Mouse (Mus musculus) adrenal gland (tissue): ENCODE measurements at regions not wholly inside any gene's neighbourhood (a gene's known extent, or its start where the extent isn't known, plus 50 kb on each side); places are given as distances from the start of the nearest gene placed in this dataset.

Source experiments
- intact Hi-C: fragments of 180-260 bp; cut with DNase I; formaldehyde crosslinking; loops from one replicate; pipeline ENCODE4 v1.15.1; 2025

DNA sequence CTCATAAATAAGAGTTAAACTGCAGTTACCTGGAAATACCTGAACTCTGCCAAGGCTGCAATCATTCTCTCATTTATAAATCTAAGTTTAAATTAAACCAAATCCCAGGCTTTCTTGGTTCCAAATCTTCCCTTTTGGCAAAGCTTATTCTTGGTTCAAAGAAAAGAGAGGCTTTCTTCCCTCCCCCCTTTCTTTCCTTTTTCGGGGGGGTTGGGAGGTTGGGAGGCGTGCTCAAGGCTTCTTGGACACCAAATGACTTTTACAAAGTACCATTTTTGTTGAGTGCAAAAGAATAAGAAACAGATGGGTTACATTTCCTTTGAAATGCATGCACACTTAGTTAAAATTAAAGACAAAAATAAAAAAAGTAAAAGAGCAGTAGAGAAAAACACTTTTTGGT, 105.4 kb upstream of the Mroh9 start:
- intact Hi-C loops: no loop called here

DNA sequence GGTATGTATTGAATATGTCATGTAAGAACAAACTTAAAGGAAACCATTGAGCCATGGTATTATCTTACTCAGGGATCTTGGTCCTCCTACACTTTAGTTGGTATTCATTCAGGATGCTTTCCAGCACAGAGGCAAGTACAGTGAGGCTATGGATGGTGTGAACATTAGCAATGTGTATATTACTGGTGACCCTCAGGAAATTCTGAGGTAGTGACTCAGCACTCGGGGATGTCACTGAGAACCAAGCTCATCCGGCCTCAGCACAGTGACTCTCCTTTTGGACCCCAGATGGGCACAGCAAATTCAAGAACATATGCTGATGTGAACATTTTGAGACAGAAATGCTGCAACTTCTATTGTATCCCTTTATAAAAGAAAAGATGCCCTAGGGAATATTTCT, 96.4 kb upstream of the Mroh9 start:
- intact Hi-C loops: no loop called here

DNA sequence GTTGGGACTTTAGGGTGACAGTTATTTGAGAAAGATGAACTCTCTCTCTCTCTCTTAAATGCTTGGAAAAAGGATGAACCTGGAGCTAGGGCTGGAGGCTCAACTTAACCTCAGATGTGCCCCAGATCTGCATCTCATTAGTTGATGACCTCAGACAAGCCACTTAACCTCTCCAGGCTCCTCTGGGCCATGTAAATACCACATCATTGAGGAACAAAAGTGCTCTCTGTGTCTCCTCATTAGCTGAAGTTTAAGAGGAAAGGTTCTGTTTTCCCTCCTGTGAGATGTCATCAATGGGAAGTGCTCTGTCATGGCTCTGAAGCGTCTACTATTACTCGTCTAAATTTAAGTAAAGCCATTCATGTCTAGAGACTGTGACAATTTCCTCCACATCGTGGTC, 91.5 kb upstream of the Mroh9 start:
- intact Hi-C loops: no loop called here

DNA sequence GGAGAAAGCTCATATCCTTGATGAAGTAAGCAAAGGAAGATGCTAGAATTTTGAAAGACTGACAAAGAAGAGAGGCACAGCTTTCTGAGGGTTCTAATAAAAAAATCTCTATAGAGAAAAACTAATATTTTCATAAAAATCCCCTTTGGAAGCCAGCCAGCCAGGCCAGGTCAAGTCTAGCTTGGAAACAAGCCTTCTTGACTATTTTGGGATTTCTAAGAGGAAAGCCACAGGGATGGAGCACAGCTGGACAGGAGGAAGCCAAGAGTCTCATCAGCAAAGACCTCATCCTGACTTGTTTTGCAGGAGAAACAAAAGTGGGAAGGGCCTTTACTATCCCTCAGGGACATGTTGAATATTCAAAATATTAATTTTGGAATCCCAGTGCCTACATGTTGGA, 81.6 kb upstream of the Mroh9 start:
- intact Hi-C loops: no loop called here

DNA sequence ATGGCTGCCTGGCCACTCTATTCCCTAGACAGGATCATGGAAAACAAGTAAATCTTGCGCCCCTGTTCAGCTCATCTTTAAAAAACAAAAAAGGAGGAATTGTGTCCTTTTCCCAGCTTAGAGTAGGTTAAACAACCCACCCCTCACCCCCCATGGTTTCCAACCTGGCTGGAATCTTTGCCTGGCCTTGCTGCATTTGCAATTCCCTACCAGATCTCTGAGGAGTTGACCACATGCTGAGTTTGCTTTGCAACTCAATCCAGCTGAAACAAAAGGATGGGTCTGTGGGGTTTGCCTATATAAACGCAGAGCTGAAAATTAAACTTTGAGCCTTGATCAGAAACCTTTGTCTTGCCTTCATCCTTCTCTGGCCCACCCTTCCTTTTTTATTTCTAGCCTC, 78.2 kb upstream of the Mroh9 start:
- intact Hi-C loops: no loop called here

DNA sequence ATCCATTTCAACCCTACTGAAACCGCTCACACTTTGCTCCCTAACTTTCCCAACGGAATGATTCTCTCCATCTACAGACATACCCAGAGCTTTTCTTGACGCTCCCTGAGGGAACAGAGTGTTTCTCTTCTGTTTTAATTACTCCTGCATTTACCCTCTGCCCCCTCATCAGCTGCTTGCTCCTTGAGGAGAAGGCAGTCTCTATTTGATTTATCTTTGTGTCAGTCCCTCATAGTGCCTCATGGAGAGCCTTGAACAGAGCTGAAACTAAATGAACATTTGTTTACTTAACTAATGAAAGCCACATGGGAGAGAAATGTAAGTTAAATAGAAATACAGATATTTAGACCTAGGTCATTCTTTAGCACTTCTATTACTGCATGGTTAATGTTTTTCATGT, 74.4 kb upstream of the Mroh9 start:
- intact Hi-C loops: no loop called here

DNA sequence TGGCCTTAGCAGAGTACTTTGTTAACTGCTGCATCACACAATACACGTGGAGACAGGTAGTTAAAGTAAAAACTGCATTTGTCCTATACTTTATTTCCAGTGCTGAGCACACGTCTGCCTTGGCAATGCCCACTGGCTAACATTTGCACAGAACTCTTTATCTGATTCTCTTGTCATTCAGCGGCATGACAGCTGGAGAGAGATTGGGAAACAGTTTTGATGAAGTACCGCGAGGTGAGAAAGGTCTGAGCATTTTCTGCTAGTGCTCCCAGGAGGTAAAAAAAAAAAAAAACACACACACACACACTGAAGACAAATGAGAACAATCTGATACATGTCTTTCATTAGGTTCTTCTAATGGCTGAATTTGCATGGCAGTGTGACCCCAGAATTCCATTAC, 73.0 kb upstream of the Mroh9 start:
- intact Hi-C loops: no loop called here

DNA sequence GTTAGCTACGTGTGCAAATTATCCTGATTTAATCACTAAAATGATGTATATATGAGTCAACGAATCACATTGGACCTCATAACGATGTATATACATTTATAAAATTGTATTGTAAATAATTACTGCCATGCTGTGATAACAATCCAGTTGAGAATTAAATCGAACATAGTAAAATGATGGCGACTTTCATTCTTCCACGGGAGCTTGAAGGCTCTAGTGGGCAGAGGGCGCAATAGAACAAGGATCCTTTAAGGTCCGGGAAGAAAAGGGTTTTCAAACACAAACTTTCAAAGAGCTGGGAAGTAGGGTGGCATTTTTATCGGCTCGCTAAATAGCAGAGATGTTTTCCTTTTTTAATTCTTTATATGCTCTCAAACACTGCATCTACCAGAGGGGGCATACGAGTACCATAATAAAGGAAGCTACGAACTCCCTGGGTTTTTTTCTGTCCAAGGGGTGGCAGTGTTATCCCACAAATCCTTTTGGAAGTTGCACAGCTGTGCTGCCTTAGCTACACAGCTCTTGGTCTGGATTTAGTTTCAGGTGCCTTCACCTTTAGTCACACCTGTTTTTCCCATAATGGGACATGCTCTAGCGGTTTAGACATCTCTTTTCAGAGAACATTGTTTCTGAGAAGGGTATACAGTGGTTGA, 64.9 kb upstream of the Mroh9 start:
- intact Hi-C loops: loop anchor here (2.0 to 5.0 kb wide), 3 partner anchors 137 to 760 kb away; no protein-coding TSS in a partner anchor

DNA sequence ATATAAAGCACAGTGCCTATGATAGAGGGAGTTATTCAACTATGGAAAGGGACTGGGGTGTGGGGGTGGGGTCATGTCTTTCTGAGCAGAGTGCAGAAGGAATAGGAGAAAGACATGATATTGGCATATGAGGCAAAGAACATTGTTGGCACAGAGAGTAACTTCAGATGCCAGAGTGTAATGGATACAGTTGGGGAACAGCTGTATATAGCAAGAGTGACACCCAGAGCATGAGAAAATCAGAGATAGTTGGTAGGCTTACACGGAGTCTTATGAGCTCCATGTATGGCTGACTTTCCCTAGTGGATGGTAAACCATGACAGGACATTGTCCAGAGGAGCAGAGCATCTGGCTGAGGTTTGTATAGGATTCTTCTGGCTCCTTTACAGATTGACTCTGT, 61.2 kb upstream of the Mroh9 start:
- intact Hi-C loops: no loop called here

DNA sequence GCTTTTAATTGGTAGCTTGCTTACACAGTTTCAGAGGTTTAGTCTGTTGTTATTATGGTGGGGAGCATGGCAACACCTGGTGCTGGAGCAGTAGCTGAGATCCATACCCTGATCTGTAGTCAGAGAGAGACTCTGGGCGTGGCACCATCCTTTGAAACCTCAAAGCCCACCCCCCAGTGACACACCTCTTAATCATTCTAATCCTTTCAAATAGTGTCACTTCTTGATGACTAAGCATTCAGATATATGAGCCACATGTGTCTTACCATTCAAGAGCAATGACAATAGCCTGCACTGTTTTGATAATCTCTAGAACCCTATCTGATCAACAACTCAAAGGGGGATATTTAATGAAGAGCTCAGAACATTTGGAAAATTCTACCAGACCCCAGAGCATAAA, 57.6 kb upstream of the Mroh9 start:
- intact Hi-C loops: no loop called here

DNA sequence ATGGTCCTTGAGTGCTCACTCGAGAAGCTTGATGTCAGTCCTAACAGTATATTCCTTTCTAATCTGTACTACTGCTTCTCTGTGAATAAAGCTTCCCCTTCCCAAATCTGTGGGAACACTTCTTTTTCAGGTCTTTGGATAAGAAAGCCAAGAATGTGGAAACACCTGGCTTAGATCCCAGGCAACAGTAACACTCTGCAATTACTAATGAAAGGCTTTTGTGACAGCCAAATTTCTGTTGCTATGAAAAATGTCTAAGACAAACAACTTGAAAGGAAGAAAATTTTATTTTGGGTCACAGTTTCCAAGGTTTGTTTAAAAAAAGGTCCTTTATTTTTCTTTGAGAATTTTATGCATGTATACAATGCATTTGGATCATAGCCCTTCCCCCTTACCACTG, 56.0 kb upstream of the Mroh9 start:
- intact Hi-C loops: no loop called here

DNA sequence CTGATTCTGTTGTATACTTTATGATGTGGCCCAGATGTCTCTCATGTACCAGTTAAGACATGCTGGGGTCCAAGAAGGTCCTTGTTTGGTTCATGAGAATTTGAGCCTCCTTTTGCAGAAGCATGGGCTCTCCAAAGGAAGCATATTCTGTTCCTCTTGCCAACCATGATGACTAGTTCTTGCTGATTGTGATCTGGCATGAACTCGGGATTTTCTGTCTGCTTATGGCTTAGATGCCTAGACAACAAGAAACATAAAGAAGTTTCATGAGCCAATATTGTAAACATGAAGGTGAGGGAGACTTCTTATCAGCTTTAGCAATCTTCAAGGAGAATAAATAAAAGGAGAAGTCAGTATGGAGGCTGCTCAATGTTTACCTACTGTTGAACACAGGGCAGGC, 52.7 kb upstream of the Mroh9 start:
- intact Hi-C loops: no loop called here
